Mouse (Mus musculus) hindbrain, embryonic 12.5 days (tissue): ENCODE results near the gene Shmt1. TPM values are rescaled to one million over a fixed set of nuclear protein-coding genes. Genes with fewer than 3 reads are reported as not detected.

ENCODE experiments used
- ATAC-seq: fragments of 200-750 bp; cut with Nextera tagmentation; 2 replicates; pipeline ENCODE4 v1.8.0; 2017; ENCODE audit warnings: moderate TSS enrichment; ENCODE audit not compliant: low FRiP score
- H3K27ac ChIP-seq: fragments of 300-500 bp; sonication (generic); 2 replicates; pipeline ENCODE4 v1.5.1; 2016; ENCODE audit warnings: mild to moderate bottlenecking
- H3K27me3 ChIP-seq: fragments of 300-500 bp; sonication (generic); 2 replicates; pipeline ENCODE4 v1.6.1; 2016; ENCODE audit warnings: mild to moderate bottlenecking
- H3K36me3 ChIP-seq: fragments of 300-500 bp; sonication (generic); 2 replicates; pipeline ENCODE4 v1.6.1; 2016; ENCODE audit warnings: mild to moderate bottlenecking
- H3K4me1 ChIP-seq: fragments of 300-500 bp; sonication (generic); 2 replicates; pipeline ENCODE4 v1.6.1; 2016
- H3K4me2 ChIP-seq: fragments of 300-500 bp; sonication (generic); replicated peaks from 2 replicates; pipeline ENCODE4 v1.6.1; 2016; ENCODE audit warnings: mild to moderate bottlenecking
- H3K4me3 ChIP-seq: fragments of 300-500 bp; sonication (generic); 2 replicates; pipeline ENCODE4 v1.5.1; 2016; ENCODE audit warnings: mild to moderate bottlenecking
- H3K9ac ChIP-seq: fragments of 300-500 bp; sonication (generic); 2 replicates; pipeline ENCODE4 v1.6.1; 2016; ENCODE audit warnings: mild to moderate bottlenecking, moderate library complexity
- H3K9me3 ChIP-seq: fragments of 300-500 bp; sonication (generic); replicated peaks from 2 replicates; pipeline ENCODE4 v1.6.1; 2016; ENCODE audit warnings: mild to moderate bottlenecking
- WGBS: fragments of 180-500 bp; shearing (Covaris S2); methylation state at CpG from one replicate; pipeline ENCODE4 v1.1.7; 2016; 5-methylcytosine and 5-hydroxymethylcytosine counted together
- polyA plus RNA-seq: library from polyadenylated mRNA; unstranded; fragments of >200 nt; fragmentation: Nextera tagmentation; extraction: Ambion mirVana; gene quantifications from 2 replicates; pipeline ENCODE4 v1.2.1, GENCODE M21; 2016

Gene Shmt1
- polyA plus RNA-seq, 1 experiment from 2014 or later, result 28.1 TPM

DNA sequence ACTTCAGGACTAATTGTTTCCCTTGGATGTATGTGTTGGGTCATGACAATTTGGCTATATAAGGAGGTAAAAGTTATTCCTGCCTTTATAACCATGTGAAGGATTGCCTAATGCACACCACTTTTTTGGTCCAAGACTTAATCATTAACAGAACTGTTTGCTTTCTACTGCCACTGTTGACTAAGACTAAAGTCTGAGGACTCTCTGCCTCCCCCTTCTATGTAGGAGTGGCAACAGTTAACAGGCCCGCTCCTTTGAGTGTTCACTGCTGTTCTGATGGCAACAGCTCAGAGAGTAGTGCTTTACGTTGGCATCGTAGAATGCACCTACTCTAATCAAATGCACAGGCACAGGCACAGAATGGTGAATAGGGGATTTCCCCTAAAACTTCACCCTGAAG lies 13.7 kb upstream of the Shmt1 start:
- 80% methylated on average over 3 of the region's 3 CpGs for WGBS
- Histone ChIP-seq H3K9ac (no peak overlapping the region), H3K4me2 (no peak overlapping the region), H3K4me3 (no peak overlapping the region), H3K27ac (no peak overlapping the region), H3K36me3 (no peaks in the 10 kb centered on the region), H3K9me3 (no peaks in the 10 kb centered on the region), H3K27me3 (peaks cover 4% of the 10 kb centered on the region; the same call in 1 of the 2 replicates), H3K4me1 (no peaks in the 10 kb centered on the region)
- no peak for ATAC-seq

DNA sequence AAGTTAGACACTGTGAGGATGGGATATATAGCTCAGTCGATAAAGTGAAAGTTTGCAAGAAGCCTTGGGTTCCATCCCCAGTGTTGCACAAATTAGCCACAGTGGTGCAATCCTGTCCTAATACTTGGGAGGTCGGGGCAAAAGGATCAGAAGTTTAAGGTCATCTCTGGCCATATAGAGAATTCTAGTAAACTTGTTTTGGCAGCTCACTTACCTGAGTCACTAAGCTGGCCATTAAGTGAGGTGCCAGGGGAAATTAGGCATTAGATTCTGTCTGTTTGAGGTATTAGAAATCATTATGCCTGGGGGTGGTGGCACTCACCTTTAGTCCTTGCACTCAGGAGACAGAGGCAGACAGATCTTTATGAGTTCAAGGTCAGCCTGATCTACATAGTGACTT lies 12.3 kb upstream of the Shmt1 start:
- Histone ChIP-seq H3K4me3 (no peak overlapping the region), H3K36me3 (no peaks in the 10 kb centered on the region), H3K9ac (no peak overlapping the region), H3K4me1 (no peaks in the 10 kb centered on the region), H3K4me2 (no peak overlapping the region), H3K27ac (no peak overlapping the region), H3K27me3 (peaks cover 4% of the 10 kb centered on the region; the same call in 1 of the 2 replicates), H3K9me3 (no peaks in the 10 kb centered on the region)
- 71% methylated on average over 2 of the region's 2 CpGs for WGBS
- ATAC-seq, result no peak

DNA sequence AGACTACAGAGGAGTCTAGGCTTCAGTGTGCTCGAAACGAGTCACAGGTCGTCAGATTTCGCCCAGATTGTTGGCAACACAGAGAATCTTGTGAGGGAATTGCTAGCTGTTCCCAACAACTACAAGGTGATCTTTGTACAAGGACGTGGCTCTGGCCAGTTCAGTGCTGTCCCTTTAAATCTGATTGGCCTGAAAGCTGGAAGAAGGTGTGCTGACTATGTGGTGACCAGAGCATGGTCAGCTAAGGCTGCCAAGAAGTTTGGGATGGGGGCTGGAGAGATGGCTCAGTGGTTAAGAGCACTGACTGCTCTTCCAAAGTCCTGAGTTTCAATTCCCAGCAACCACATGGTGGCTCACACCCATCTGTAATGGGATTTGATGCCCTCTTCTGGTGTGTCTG lies 4.9 kb upstream of the Shmt1 start:
- Histone ChIP-seq H3K4me3 (no peak overlapping the region), H3K9ac (no peak overlapping the region), H3K27ac (no peak overlapping the region), H3K4me2 (no peak overlapping the region), H3K36me3 (no peaks in the 10 kb centered on the region), H3K4me1 (no peaks in the 10 kb centered on the region), H3K27me3 (no peaks in the 10 kb centered on the region), H3K9me3 (no peaks in the 10 kb centered on the region)
- no peak for ATAC-seq
- 74% methylated on average over 5 of the region's 5 CpGs for WGBS

DNA sequence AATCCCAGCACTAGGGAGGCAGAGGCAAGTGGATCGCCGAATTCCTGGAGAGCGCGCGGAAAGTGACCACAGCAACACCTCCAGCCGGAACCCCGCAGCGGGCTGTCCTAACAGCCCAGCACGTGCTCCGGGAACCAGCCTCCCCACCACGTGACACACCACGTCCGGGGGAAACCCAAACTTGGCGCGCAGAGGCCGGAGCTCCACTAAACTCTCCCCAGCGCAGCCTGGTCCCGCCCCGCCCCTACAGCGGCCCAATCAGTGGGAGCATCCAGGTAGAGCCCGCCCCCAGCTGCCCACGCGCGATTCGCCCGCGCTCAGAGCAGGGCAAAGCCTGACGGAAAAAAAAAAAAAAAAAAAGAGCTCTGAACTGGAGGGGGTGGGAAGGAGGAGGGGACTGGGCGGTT lies 461 bp downstream of the Shmt1 start:
- ATAC-seq, result peak; percentile 96
- H3K27ac ChIP-seq, result no peak overlapping the region
- H3K4me1 ChIP-seq, result peaks cover 20% of the 10 kb centered on the region
- under 1% methylated on average over 29 of the region's 29 CpGs for WGBS
- H3K4me2 ChIP-seq, result peak overlapping the region; percentile 80
- H3K27me3 ChIP-seq, result no peaks in the 10 kb centered on the region
- no peaks in the 10 kb centered on the region for H3K9me3 ChIP-seq
- no peaks in the 10 kb centered on the region for H3K36me3 ChIP-seq
- peak overlapping the region; percentile 43 for H3K4me3 ChIP-seq
- H3K9ac ChIP-seq, result peak overlapping the region; percentile 43; the same call in 1 of the 2 replicates

DNA sequence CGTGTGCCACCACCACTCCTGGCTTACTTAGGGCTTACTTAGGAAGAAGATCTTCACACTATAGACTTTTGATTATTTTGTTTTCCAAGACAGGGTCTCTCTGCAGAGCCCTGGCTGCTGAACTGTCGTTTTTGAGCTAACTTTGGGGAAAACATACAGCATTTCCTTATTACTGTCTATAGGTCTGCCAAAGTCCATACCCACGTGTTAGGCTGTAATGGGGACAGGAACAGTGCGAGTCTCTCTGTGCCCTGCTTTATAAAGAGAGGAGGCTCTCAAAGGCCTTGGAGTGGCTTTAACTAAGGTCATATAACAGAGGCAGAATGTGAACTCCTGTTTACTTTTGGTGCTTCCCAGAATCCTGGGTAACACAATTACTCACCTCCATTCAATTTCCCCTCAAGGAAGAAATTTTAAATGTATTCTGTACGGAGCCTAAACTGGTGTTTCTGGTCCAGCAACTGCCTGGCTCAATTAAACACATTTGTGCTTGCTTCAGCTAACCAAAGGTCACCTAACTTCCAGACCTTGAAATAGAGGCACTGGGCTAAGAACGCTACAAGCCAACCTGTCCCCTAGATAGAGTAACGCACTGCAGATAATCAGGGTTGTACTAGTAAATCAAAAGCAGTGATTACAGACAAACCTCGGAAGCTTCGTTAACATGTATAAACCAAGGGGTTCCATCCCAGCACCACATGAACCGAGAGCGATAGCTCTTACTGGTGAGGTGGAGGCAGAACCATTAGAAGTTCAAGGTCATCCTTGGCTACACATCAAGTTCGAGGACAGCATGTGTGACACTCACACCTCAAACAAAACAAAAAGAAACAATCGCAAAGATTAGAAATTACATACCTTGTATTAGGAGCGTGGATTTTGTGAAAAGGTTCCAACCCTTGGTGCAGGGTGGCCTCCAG lies 1.2 kb downstream of the Shmt1 start:
- no peak overlapping the region for H3K27ac ChIP-seq
- no peaks in the 10 kb centered on the region for H3K36me3 ChIP-seq
- WGBS, result 19% methylated on average over 14 of the region's 14 CpGs
- H3K27me3 ChIP-seq, result no peaks in the 10 kb centered on the region
- H3K4me1 ChIP-seq, result peaks cover 20% of the 10 kb centered on the region
- H3K9me3 ChIP-seq, result no peaks in the 10 kb centered on the region
- ATAC-seq, result no peak; the same call in 1 of the 2 replicates
- H3K9ac ChIP-seq, result peak overlapping the region; percentile 43; the same call in 1 of the 2 replicates
- H3K4me2 ChIP-seq, result peak overlapping the region; percentile 80
- H3K4me3 ChIP-seq, result peak overlapping the region; percentile 43

DNA sequence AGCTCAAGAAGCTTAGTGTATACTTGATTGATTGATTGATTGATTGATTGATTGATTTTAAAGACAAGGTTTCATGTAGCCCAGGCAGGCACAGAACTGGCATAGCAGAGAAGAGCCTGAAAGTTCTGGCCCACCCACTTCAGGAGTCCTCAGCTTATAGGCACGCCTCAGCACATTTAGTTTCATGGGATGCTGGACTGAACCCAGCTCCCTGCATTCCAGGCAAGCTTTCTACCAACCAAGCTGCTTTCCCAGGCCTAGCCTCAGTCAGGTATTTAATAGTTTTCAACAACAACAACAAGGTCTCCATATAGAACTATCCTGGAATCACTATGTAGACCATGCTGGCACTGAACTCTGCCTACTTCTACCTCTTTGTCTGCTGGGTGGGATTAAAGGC lies 2.0 kb downstream of the Shmt1 start:
- H3K27me3 ChIP-seq, result no peaks in the 10 kb centered on the region
- no peaks in the 10 kb centered on the region for H3K36me3 ChIP-seq
- WGBS, result 69% methylated on average over 1 of the region's 1 CpGs
- H3K4me3 ChIP-seq, result no peak overlapping the region
- ATAC-seq, result no peak
- no peaks in the 10 kb centered on the region for H3K9me3 ChIP-seq
- H3K4me1 ChIP-seq, result peaks cover 20% of the 10 kb centered on the region
- H3K9ac ChIP-seq, result no peak overlapping the region
- H3K27ac ChIP-seq, result no peak overlapping the region
- H3K4me2 ChIP-seq, result peak overlapping the region; percentile 80

DNA sequence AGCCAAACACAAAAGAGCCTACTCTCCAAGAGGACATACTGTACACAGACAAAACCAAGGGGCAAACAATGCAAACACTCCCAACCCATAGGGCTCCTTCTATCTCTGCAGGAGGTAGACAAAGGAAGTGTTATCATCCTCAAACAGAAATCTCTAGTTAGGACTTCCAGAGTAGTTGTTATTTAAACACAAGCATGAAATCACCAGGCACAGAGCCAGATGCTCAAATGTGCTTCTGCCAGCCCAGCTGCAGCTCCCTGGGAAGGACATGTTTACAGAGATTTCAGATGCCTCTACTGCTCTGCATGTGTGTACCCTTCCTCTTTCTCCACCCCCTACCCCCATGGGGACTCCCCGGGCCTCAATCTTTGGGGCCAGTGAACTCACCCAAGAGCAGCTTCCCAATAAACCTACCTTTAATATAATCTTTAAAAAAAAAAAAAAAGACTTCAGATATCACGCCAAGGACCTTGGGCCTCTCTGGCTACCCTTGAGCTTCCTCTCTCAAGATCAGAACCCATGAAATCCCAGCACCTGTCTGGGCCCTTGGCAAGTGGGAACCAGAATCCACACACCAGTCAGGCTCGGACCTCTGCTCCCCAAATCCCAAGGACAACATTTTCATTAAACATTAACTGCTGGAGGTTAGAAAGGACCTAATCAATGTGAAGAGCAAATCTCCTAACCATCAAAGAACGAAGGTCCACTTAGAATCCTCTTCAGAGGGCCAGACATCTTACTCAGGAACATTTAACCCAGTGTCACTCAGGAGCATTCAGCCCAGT lies 3.0 kb downstream of the Shmt1 start:
- 73% methylated on average over 4 of the region's 4 CpGs for WGBS
- ATAC-seq, result no peak
- Histone ChIP-seq H3K4me3 (no peak overlapping the region), H3K9me3 (no peaks in the 10 kb centered on the region), H3K36me3 (no peaks in the 10 kb centered on the region), H3K4me1 (peaks cover 20% of the 10 kb centered on the region), H3K27me3 (no peaks in the 10 kb centered on the region), H3K9ac (no peak overlapping the region), H3K27ac (no peak overlapping the region), H3K4me2 (no peak overlapping the region)

DNA sequence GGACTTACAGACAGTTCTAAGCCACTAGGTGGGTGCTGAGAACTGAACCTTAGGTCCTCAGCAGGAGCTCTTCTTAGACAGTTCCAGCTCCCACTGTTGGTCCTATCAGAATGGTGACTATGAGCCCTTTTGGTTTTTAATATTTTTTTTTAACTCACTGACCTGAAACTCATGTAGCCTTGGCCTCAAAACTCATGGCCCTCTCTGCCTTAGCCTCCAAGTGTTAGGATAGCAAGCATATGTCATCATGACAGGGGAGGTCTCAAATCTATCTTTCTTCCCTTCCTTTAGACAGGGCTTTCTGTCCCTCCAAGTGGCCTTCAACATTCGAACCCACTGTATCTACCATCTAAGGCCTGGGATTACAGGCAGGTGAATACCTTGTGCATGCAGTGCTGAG lies 10.6 kb downstream of the Shmt1 start:
- ATAC-seq, result no peak
- Histone ChIP-seq H3K4me3 (no peak overlapping the region), H3K9ac (no peak overlapping the region), H3K9me3 (no peaks in the 10 kb centered on the region), H3K4me2 (no peak overlapping the region), H3K4me1 (no peaks in the 10 kb centered on the region), H3K27ac (no peak overlapping the region), H3K36me3 (peaks cover 9% of the 10 kb centered on the region; the same call in 1 of the 2 replicates), H3K27me3 (no peaks in the 10 kb centered on the region)
- 92% methylated on average over 1 of the region's 1 CpGs for WGBS

DNA sequence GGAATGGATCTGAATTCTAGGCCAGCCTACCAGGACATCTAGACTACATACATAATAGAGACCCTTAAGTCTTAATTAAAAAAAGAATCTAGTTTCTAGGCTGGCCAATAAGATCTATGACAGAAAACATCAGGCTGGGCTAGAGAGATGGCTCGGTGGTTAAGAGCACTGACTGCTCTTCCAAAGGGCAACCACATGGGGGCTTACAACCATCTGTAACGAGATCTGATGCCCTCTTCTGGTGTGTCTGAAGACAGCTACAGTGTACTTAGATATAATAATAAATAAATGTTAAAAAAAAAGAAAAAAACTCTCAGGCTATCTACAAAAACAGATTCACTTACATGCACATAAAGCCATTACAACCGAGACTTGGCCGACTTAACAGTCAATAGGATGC lies 11.5 kb downstream of the Shmt1 start:
- H3K4me1 ChIP-seq, result no peaks in the 10 kb centered on the region
- WGBS, result 83% methylated on average over 4 of the region's 4 CpGs
- H3K4me3 ChIP-seq, result no peak overlapping the region
- no peak for ATAC-seq
- H3K27ac ChIP-seq, result no peak overlapping the region
- no peaks in the 10 kb centered on the region for H3K9me3 ChIP-seq
- H3K4me2 ChIP-seq, result no peak overlapping the region
- H3K27me3 ChIP-seq, result no peaks in the 10 kb centered on the region
- H3K36me3 ChIP-seq, result peaks cover 9% of the 10 kb centered on the region; the same call in 1 of the 2 replicates
- H3K9ac ChIP-seq, result no peak overlapping the region

DNA sequence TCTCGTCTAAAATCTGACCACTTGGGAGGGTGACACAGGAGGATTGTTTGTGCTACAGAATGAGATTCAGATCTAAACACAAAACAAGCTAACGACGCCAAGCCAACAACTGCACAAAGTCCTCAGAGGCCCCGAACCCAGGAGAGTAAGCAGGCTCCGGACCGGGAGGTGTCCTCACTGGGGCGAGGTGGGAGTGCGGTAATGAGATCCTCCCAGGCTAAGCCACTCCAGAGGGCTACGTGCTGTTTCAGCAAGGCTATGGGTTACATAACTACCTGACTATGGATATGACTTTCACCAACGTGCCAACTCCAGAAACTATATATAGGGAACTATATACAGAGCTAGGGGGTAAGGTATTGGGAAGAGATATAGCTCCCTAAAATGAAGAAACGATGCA lies 15.2 kb downstream of the Shmt1 start:
- 91% methylated on average over 11 of the region's 11 CpGs for WGBS
- H3K27ac ChIP-seq, result no peak overlapping the region
- H3K9me3 ChIP-seq, result no peaks in the 10 kb centered on the region
- H3K27me3 ChIP-seq, result no peaks in the 10 kb centered on the region
- ATAC-seq, result no peak
- H3K4me3 ChIP-seq, result no peak overlapping the region
- H3K4me2 ChIP-seq, result no peak overlapping the region
- H3K4me1 ChIP-seq, result no peaks in the 10 kb centered on the region
- H3K36me3 ChIP-seq, result peaks cover 22% of the 10 kb centered on the region; the same call in 1 of the 2 replicates
- H3K9ac ChIP-seq, result no peak overlapping the region

DNA sequence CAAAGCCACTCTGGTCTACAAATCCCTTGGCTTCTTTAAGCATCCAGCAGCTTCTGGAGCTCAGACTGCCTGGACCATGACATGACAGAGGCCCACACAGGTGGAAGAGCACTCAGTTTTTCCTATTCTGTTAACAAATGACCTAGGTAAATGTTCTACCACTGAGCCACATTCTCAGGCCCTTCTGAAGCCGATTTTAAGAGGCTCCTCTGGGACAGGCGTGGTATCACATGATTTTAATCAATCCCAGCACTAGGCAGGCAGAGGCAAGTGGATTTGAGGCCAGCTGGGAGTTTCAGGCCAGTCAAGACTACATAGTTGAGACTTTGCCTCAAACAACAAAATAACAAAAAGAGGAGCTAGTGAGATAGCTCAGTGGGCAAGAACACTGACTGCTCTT lies 21.0 kb downstream of the Shmt1 start:
- no peak for ATAC-seq
- Histone ChIP-seq H3K36me3 (peaks cover 57% of the 10 kb centered on the region), H3K9me3 (no peaks in the 10 kb centered on the region), H3K27ac (no peak overlapping the region), H3K4me3 (no peak overlapping the region), H3K4me1 (peaks cover 3% of the 10 kb centered on the region; the same call in 1 of the 2 replicates), H3K4me2 (no peak overlapping the region), H3K27me3 (no peaks in the 10 kb centered on the region), H3K9ac (no peak overlapping the region)
- 75% methylated on average over 2 of the region's 2 CpGs for WGBS

DNA sequence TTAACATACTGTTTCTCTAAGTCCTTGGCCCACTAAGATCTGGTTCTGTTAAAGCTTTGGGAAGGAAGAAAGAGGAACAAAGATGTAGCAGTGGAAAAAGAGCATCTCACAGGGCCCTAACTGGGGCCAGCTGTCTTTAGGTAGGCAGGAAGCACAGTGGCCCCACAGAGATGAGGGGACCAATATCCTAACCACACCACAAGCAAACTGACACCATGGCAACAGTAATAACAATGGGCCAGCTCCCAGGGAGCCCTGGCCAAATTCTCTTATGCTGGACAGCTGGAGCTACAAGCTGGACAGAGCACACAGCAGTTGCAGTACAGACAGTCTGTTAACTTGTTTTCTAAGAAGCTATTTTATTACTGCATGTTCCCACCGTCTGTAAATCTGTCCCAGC lies 23.9 kb downstream of the Shmt1 start:
- H3K9me3 ChIP-seq, result no peaks in the 10 kb centered on the region
- no peak for ATAC-seq
- 58% methylated on average over 1 of the region's 1 CpGs for WGBS
- no peak overlapping the region for H3K4me2 ChIP-seq
- no peaks in the 10 kb centered on the region for H3K27me3 ChIP-seq
- H3K36me3 ChIP-seq, result peaks cover 66% of the 10 kb centered on the region
- no peak overlapping the region for H3K27ac ChIP-seq
- no peak overlapping the region for H3K4me3 ChIP-seq
- H3K4me1 ChIP-seq, result peaks cover 4% of the 10 kb centered on the region
- H3K9ac ChIP-seq, result no peak overlapping the region
